Mouse (Mus musculus): ENCODE data around the gene Bcl7a.

GRCm38 (mm10) chr5:123298526-123298925 is 45.1 kb upstream of the Bcl7a start:
- TF ChIP-seq CTCF (conservative IDR thresholded peaks at IDR 0.05; ENCODE audit: low read length) (peak; percentile 61), NANOG (IDR thresholded peaks at IDR 0.05; ENCODE audit: borderline replicate concordance, low read length) (no peak), POU5F1 (IDR thresholded peaks at IDR 0.05; ENCODE audit: borderline replicate concordance, low read length) (peak; percentile 83; the same call in 1 of the 2 replicates)

All from E14TG2a.4 (cell line).